Mouse (Mus musculus) hindbrain, embryonic 10.5 days (tissue): ENCODE results near the gene Fam69a. TPM values are rescaled to one million over a fixed set of nuclear protein-coding genes. Genes with fewer than 3 reads are reported as not detected.
"Not testable (repeated sequence)": the region's sequence is repeated elsewhere in the genome, so short reads cannot be mapped to it uniquely, and the experiment has no call there.

Source experiments
- DNase-seq: peaks from one replicate; pipeline ENCODE4 v3.0.0-alpha.2; 2017; ENCODE audit warnings: low spot score
- H3K27ac ChIP-seq: fragments of 300-500 bp; sonication (generic); 2 replicates; pipeline ENCODE4 v1.5.1; 2016; ENCODE audit warnings: mild to moderate bottlenecking, moderate library complexity
- H3K27me3 ChIP-seq: fragments of 300-500 bp; sonication (generic); 2 replicates; pipeline ENCODE4 v1.6.1; 2016; ENCODE audit warnings: mild to moderate bottlenecking; ENCODE audit not compliant: poor library complexity, insufficient read depth, severe bottlenecking
- H3K36me3 ChIP-seq: fragments of 300-500 bp; sonication (generic); 2 replicates; pipeline ENCODE4 v1.6.1; 2016; ENCODE audit warnings: mild to moderate bottlenecking, moderate library complexity
- H3K4me1 ChIP-seq: fragments of 300-500 bp; sonication (generic); replicated peaks from 2 replicates; pipeline ENCODE4 v1.6.1; 2016; ENCODE audit warnings: mild to moderate bottlenecking
- H3K4me3 ChIP-seq: fragments of 300-500 bp; sonication (generic); 2 replicates; pipeline ENCODE4 v1.5.1; 2016; ENCODE audit warnings: mild to moderate bottlenecking, moderate library complexity
- H3K9me3 ChIP-seq: fragments of 300-500 bp; sonication (generic); 2 replicates; pipeline ENCODE4 v1.6.1; 2016; ENCODE audit warnings: mild to moderate bottlenecking, moderate library complexity
- WGBS: fragments of 180-500 bp; shearing (Covaris S2); methylation state at CpG from one replicate; pipeline ENCODE4 v1.1.7; 2016; 5-methylcytosine and 5-hydroxymethylcytosine counted together
- polyA plus RNA-seq: library from polyadenylated mRNA; unstranded; fragments of >200 nt; fragmentation: Nextera tagmentation; extraction: Ambion mirVana; gene quantifications from 2 replicates; pipeline ENCODE4 v1.2.1, GENCODE M21; 2016

Fam69a gene
- polyA plus RNA-seq, 1 experiment from 2014 or later = 22.2 TPM

- DNase-seq = no peak
- Histone ChIP-seq H3K9me3 (no peaks in the 10 kb centered on the region), H3K4me1 (peaks cover 8% of the 10 kb centered on the region; the same call in 1 of the 2 replicates), H3K27ac (no peak overlapping the region), H3K4me3 (no peak overlapping the region), H3K27me3 (no peaks in the 10 kb centered on the region), H3K36me3 (no peaks in the 10 kb centered on the region)
- WGBS = 77% methylated on average over 2 of the region's 2 CpGs
Observed at GRCm38 (mm10) chr5:107973310-107973709, 13.6 kb downstream of the Fam69a start.

DNA sequence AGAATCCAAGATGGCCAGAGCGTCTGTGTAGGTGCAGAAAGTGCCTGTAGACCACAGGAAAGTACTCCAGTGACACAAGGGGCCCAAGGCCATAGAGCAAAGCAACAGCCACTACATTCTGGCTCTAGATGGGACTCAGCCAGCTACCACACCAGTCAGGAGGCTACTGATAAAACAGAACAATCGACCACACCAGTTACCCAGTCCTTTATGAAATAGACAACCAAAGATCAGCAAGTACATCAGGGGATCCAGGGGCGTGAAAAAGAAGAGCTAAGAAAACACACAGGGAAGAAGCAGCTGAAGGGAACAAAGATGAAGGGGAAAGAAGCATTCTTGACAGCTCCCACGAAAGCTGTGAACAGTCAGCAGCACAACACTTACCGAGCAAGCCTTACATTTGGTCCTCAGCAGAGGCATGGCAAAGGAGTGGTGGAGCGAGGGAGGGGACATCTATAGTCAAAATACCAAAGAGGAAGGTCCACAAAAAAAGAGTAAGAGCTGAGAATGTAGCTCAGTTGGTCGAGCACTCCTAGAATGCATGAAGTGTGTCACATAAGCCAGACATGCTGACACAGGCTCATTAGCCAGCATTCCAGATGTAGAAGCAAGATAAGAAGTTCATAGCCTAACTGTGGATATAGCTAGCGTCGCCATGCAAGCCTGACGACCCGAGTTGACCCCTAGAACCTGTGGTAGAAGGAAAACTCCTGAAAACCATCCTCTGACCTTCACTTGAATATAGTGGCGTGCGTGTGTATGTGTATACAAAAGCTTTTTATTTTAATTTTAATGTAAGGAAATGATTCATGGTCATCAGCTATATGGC, 14.2 kb downstream of the Fam69a start:
- 82% methylated on average over 13 of the region's 13 CpGs for WGBS
- Histone ChIP-seq H3K4me3 (no peak overlapping the region), H3K4me1 (peaks cover 8% of the 10 kb centered on the region; the same call in 1 of the 2 replicates), H3K9me3 (no peaks in the 10 kb centered on the region), H3K27me3 (no peaks in the 10 kb centered on the region), H3K36me3 (no peaks in the 10 kb centered on the region), H3K27ac (no peak overlapping the region)
- no peak for DNase-seq

DNA sequence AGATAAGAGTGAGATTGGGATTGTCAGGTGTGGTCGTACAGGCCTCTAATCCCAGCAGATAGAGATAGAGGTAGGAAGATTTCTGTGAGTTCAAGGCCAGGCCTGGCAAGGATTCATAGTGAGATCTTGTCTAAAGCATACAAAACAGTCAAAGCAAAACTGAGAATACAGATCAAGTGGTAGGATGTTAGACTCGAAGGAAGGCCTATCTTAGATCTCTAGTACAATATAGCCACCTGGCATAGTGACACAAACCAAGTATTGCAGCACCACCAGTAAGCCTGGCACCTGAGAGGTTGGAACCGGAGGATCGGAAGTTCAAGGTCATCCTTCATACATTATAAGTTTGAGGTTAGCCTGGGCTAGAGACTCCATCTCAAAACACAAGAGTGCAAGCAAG, 15.8 kb downstream of the Fam69a start:
- Histone ChIP-seq H3K4me1 (peaks cover 8% of the 10 kb centered on the region; the same call in 1 of the 2 replicates), H3K4me3 (no peak overlapping the region), H3K9me3 (no peaks in the 10 kb centered on the region), H3K27me3 (no peaks in the 10 kb centered on the region), H3K36me3 (no peaks in the 10 kb centered on the region), H3K27ac (no peak overlapping the region)
- DNase-seq = no peak
- 92% methylated on average over 4 of the region's 4 CpGs for WGBS

- WGBS = 79% methylated on average over 1 of the region's 1 CpGs
- H3K36me3 ChIP-seq, DNase-seq, H3K27me3 ChIP-seq, H3K27ac ChIP-seq, H3K9me3 ChIP-seq, H3K4me3 ChIP-seq, H3K4me1 ChIP-seq: not testable (repeated sequence)
Observed at GRCm38 (mm10) chr5:107969818-107970217, 17.1 kb downstream of the Fam69a start.

GRCm38 (mm10) chr5:107968079-107968478, 18.8 kb downstream of the Fam69a start:
- H3K27me3 ChIP-seq = no peaks in the 10 kb centered on the region
- no peaks in the 10 kb centered on the region for H3K9me3 ChIP-seq
- H3K27ac ChIP-seq = no peak overlapping the region
- H3K4me3 ChIP-seq = no peak overlapping the region
- no peaks in the 10 kb centered on the region for H3K36me3 ChIP-seq
- DNase-seq = no peak
- WGBS = 90% methylated on average over 3 of the region's 3 CpGs
- 0 out of 2 replicates have a peak, but pooled peaks cover 3% of the 10 kb centered on the region for H3K4me1 ChIP-seq

DNA sequence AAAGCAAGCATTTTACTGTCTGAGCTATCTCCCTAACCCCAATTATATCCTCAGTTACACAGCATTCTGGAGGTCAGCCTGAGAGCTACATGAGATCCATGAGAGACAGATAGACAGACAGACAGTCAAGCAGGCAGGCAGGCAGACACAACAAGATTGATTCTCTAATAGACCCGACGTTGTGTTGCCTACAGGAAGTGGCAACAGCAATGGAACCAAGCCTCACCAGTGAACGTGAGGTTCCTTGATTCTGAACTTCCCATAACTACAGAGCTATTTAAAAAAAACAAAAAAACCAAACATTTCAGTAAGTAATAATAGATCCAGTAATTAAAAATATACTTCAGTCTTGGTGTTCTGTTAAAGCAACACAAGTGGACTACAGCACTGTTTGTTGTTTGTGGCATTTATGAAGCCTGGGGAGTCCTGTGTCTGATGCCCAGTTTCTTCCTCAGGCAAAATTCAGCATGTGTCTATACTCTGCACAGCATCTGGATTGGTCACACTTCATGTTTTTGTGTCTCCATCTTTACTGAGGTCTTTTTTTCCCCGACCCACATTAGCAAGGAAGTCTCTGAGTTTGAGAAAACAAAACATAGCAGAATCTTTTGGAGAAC, 19.9 kb downstream of the Fam69a start:
- Histone ChIP-seq H3K27me3 (no peaks in the 10 kb centered on the region), H3K36me3 (no peaks in the 10 kb centered on the region), H3K27ac (no peak overlapping the region), H3K4me1 (no peaks in the 10 kb centered on the region), H3K4me3 (no peak overlapping the region), H3K9me3 (no peaks in the 10 kb centered on the region)
- 80% methylated on average over 4 of the region's 4 CpGs for WGBS
- no peak for DNase-seq

GRCm38 (mm10) chr5:107966156-107966555, 20.7 kb downstream of the Fam69a start:
- H3K4me3 ChIP-seq = no peak overlapping the region
- H3K27ac ChIP-seq = no peak overlapping the region
- 83% methylated on average over 3 of the region's 3 CpGs for WGBS
- H3K4me1 ChIP-seq = no peaks in the 10 kb centered on the region
- no peaks in the 10 kb centered on the region for H3K9me3 ChIP-seq
- H3K27me3 ChIP-seq = no peaks in the 10 kb centered on the region
- H3K36me3 ChIP-seq = no peaks in the 10 kb centered on the region
- no peak for DNase-seq

GRCm38 (mm10) chr5:107965355-107965991, 21.4 kb downstream of the Fam69a start:
- DNase-seq = no peak
- no peaks in the 10 kb centered on the region for H3K4me1 ChIP-seq
- no peaks in the 10 kb centered on the region for H3K27me3 ChIP-seq
- H3K36me3 ChIP-seq = no peaks in the 10 kb centered on the region
- H3K4me3 ChIP-seq = no peak overlapping the region
- WGBS = 86% methylated on average over 9 of the region's 9 CpGs
- H3K27ac ChIP-seq = no peak overlapping the region
- H3K9me3 ChIP-seq = no peaks in the 10 kb centered on the region

DNA sequence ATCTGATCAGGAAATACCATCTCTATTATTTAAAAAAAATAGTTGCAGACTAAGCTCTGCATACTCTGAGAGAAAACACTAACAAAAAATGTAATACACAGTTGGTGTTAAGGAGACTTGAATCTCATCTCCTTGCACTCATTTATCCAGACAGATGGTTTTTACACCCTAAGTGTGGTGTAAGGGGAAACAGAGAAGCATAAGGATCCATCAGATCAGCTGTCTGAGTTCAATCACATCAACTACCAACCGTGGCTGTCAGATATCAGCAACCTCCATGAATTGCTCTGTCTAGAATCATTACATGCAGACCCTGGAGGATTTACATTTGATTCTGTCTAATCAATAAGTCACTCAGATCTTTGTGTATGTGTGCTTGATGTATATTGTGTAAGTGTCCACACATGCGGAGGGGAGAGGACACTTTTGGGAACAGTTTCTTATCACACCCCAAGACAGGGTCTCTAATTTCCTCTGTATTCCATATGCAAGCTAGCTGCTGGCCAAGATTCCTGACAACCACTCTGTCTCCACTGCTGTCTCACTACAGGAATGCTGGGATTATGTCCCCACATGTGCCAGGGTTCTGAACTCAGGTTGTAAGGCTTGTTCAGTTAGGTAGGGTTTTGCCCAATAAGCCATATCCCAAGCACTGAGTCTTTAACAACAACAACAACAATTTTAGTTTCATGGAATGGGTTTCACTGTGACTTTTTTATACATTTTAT, 22.7 kb downstream of the Fam69a start:
- Histone ChIP-seq H3K4me3 (no peak overlapping the region), H3K36me3 (no peaks in the 10 kb centered on the region), H3K9me3 (no peaks in the 10 kb centered on the region), H3K4me1 (no peaks in the 10 kb centered on the region), H3K27me3 (no peaks in the 10 kb centered on the region), H3K27ac (no peak overlapping the region)
- 90% methylated on average over 2 of the region's 2 CpGs for WGBS
- DNase-seq = no peak

DNA sequence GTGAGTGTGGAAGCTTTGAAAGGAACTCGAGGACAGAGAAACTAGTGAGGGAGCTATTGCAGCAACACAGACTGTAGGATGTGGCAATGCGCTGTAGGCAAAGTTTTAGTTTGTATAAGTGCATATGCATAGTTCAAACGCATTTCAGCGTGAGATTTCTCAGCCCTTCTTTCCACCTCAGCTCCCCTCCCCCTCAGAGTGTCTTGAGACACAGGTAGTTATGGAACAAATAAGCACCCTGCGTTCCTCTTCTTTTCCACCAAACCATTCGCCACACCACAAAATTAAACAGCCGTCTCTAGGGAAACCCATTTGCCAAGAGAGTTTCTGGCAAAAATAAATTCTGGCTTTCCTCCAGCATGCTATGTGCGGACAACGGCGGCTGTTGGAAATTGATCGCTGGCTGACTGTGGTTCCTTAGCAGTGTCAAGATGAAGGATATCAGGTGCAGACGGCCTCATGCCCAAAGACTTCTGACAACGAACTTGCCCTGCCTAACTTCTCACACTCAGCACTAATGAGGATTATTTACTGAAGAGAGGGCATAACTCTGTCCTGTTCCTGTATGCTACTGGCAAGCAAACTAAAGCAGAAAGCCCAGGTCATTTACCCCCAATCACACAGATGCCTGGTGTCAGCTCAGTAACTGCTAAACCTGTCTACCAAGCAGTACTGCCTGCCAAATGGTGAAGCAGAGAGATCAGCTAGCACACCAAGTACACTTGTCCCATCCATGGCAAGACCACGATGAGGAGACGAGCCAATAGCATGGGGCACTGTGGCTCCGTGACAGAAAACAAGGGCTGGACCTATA, 25.2 kb downstream of the Fam69a start:
- no peak overlapping the region for H3K27ac ChIP-seq
- no peak overlapping the region for H3K4me3 ChIP-seq
- H3K27me3 ChIP-seq = no peaks in the 10 kb centered on the region
- no peak for DNase-seq
- 88% methylated on average over 16 of the region's 16 CpGs for WGBS
- no peaks in the 10 kb centered on the region for H3K9me3 ChIP-seq
- H3K4me1 ChIP-seq = no peaks in the 10 kb centered on the region
- H3K36me3 ChIP-seq = no peaks in the 10 kb centered on the region

DNA sequence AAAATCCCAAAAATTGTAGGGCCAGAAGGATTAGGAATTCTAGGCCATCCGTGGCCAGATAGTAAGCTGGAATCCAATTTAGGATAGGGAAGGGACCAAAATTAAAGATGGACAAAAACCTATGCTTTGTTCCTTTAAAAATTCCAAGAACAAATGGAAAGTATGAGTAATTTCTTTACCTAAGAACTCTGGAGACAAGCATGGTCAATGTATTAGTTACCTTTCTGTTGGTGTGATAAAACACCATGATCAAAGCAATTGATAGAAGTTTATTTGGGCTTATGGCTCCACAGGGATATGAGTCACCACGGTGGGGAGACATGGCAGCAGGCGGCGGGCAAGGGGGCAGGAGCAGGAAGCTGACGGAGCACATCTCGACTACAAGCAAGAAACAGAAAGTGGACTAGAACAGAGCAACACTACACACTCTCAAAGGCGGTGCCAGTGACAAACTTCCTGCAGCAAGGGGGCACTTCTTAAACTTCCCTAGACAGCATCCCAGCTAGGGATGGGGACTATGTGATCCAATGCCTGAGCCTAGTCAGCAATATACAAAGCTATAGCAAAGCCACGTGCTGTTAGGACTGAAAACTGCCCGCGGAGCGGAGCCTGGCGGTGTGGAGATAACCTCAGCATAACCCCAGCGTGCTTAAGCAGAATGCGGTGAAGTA, 26.2 kb downstream of the Fam69a start:
- WGBS = 78% methylated on average over 14 of the region's 14 CpGs
- no peaks in the 10 kb centered on the region for H3K27me3 ChIP-seq

More for the DNA sequence above, 26.2 kb downstream of the Fam69a start:
- Histone ChIP-seq H3K9me3 (no peaks in the 10 kb centered on the region), H3K36me3 (no peaks in the 10 kb centered on the region), H3K27ac (no peak overlapping the region), H3K4me3 (no peak overlapping the region), H3K4me1 (no peaks in the 10 kb centered on the region)
- no peak for DNase-seq
